In the genomic region with DNA sequence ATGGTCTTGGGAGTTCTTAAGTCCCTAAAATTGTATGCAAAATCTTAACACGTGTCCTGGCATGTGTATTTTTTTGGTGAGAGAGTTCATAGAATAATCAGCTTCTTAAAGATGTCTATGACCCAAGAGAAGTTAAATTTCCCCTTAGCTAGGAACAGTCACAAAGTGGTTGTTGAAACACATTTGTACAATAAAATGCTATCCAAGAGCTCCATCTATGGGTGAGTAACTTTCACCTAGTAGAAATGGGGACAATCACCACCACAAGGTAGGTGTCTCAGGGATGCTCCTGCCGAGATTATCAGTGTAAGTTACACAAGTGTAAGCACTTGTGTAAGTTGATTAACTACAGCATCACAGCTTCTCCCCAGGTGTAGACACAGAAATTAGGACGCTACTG, we compare ENCODE assay signal across 12 mouse cellular contexts.
A peak's percentile ranks its signal among the peaks of the same experiment; 100 is the strongest.
DNase-seq lines count a peak whose midpoint lies in the region; ATAC-seq and TF ChIP-seq lines count a peak whose summit lies in the region.
"Had no signal": no experiment of that assay in that cellular context is flagged by ENCODE, and none has a peak within 500 bp of the region (broad histone marks: within the 10 kb centered on the region; RNA-seq: fewer than 3 reads in every experiment).

No protein-coding gene starts in this region.

- TF ChIP-seq CTCF in hindbrain, postnatal 0 days (IDR thresholded peaks at IDR 0.05; ENCODE audit: low read depth), result peak; percentile 62
- TF ChIP-seq CTCF in midbrain, postnatal 0 days (IDR thresholded peaks at IDR 0.05), result peak; percentile 70

- peaks cover 12% of the 10 kb centered on the region; the same call in 1 of the 2 replicates for H3K36me3 ChIP-seq in hindbrain, postnatal 0 days (ENCODE audit: insufficient read depth, low read length)
- H3K36me3 ChIP-seq in hindbrain, embryonic 13.5 days, result peaks cover 41% of the 10 kb centered on the region
- peaks cover 19% of the 10 kb centered on the region for H3K36me3 ChIP-seq in midbrain, postnatal 0 days (ENCODE audit: insufficient read depth, low read length)
- peaks cover 43% of the 10 kb centered on the region for H3K36me3 ChIP-seq in midbrain, embryonic 13.5 days
- H3K36me3 ChIP-seq in intestine, embryonic 15.5 days, result peaks cover 13% of the 10 kb centered on the region; the same call in 1 of the 2 replicates

- no peak overlapping the region for H3K4me3 ChIP-seq in hindbrain, postnatal 0 days (ENCODE audit: low read length)
- no peak overlapping the region for H3K4me3 ChIP-seq in hindbrain, embryonic 13.5 days
- H3K4me3 ChIP-seq in midbrain, postnatal 0 days (ENCODE audit: low read depth, low read length), result no peak overlapping the region
- H3K4me3 ChIP-seq in midbrain, embryonic 13.5 days (replicated peaks), result no peak overlapping the region
- no peak overlapping the region for H3K4me3 ChIP-seq in intestine, embryonic 15.5 days (replicated peaks)
- H3K4me3 ChIP-seq: embryonic facial prominence, embryonic 12.5 days; midbrain, embryonic 15.5 days had no signal

- no peak overlapping the region for H3K4me2 ChIP-seq in hindbrain, postnatal 0 days (ENCODE audit: low read depth, low read length)
- no peak overlapping the region for H3K4me2 ChIP-seq in hindbrain, embryonic 13.5 days
- H3K4me2 ChIP-seq in midbrain, postnatal 0 days (ENCODE audit: low read depth, low read length, poor library complexity, severe bottlenecking), result no peak overlapping the region
- no peak overlapping the region for H3K4me2 ChIP-seq in midbrain, embryonic 13.5 days (replicated peaks)
- no peak overlapping the region for H3K4me2 ChIP-seq in intestine, embryonic 15.5 days (replicated peaks)
- H3K4me2 ChIP-seq: embryonic facial prominence, embryonic 12.5 days; midbrain, embryonic 15.5 days had no signal

- H3K9me3 ChIP-seq in hindbrain, postnatal 0 days (ENCODE audit: low read length), result no peaks in the 10 kb centered on the region
- no peaks in the 10 kb centered on the region for H3K9me3 ChIP-seq in hindbrain, embryonic 13.5 days
- no peaks in the 10 kb centered on the region for H3K9me3 ChIP-seq in midbrain, postnatal 0 days (ENCODE audit: low read length)
- no peaks in the 10 kb centered on the region for H3K9me3 ChIP-seq in midbrain, embryonic 13.5 days
- no peaks in the 10 kb centered on the region for H3K9me3 ChIP-seq in intestine, embryonic 15.5 days
- H3K9me3 ChIP-seq: embryonic facial prominence, embryonic 12.5 days; midbrain, embryonic 15.5 days had no signal

- WGBS in hindbrain, postnatal 0 days, result 69% methylated on average over 3 of the region's 3 CpGs
- WGBS in hindbrain, embryonic 13.5 days, result 78% methylated on average over 3 of the region's 3 CpGs
- 72% methylated on average over 3 of the region's 3 CpGs for WGBS in midbrain, postnatal 0 days
- whole genome bisulfite sequencing in midbrain, embryonic 13.5 days, result 76% methylated on average over 3 of the region's 3 CpGs
- WGBS in intestine, embryonic 15.5 days, result 63% methylated on average over 3 of the region's 3 CpGs

- no peak for ATAC-seq in hindbrain, postnatal 0 days
- ATAC-seq in hindbrain, embryonic 13.5 days (ENCODE audit: low FRiP score), result no peak
- ATAC-seq in midbrain, postnatal 0 days (ENCODE audit: low FRiP score), result no peak
- ATAC-seq in midbrain, embryonic 13.5 days, result no peak
- ATAC-seq in intestine, embryonic 15.5 days, result no peak
- ATAC-seq: midbrain, embryonic 15.5 days had no signal

- no peaks in the 10 kb centered on the region for H3K4me1 ChIP-seq in hindbrain, postnatal 0 days (ENCODE audit: insufficient read depth, low read length)
- no peaks in the 10 kb centered on the region for H3K4me1 ChIP-seq in hindbrain, embryonic 13.5 days (replicated peaks)
- H3K4me1 ChIP-seq in midbrain, postnatal 0 days (ENCODE audit: insufficient read depth, low read length), result no peaks in the 10 kb centered on the region
- no peaks in the 10 kb centered on the region for H3K4me1 ChIP-seq in midbrain, embryonic 13.5 days (replicated peaks)
- H3K4me1 ChIP-seq in intestine, embryonic 15.5 days (replicated peaks), result no peaks in the 10 kb centered on the region
- H3K4me1 ChIP-seq: midbrain, embryonic 15.5 days had no signal

- peak; percentile 67 for DNase-seq in hindbrain, postnatal 0 days (ENCODE audit: low spot score)
- peak; percentile 58 for DNase-seq in midbrain, postnatal 0 days (ENCODE audit: low spot score)
- peak; percentile 63 for DNase-seq in NIH3T3 (ENCODE audit: low read depth)
- DNase-seq in lung, postnatal 36 days, result peak; percentile 58
- no peak for DNase-seq in urinary bladder, postnatal 36 days (ENCODE audit: low spot score in 2 of 2)
- DNase-seq: gastrocnemius, postnatal 36 days; liver had no signal

- no peak overlapping the region for H3K9ac ChIP-seq in hindbrain, postnatal 0 days (replicated peaks; ENCODE audit: low read length)
- H3K9ac ChIP-seq in hindbrain, embryonic 13.5 days, result no peak overlapping the region
- H3K9ac ChIP-seq in midbrain, postnatal 0 days (replicated peaks; ENCODE audit: low read length, poor library complexity, severe bottlenecking), result no peak overlapping the region
- no peak overlapping the region for H3K9ac ChIP-seq in midbrain, embryonic 13.5 days (replicated peaks)
- H3K9ac ChIP-seq in intestine, embryonic 15.5 days, result no peak overlapping the region
- H3K9ac ChIP-seq: embryonic facial prominence, embryonic 12.5 days; midbrain, embryonic 15.5 days had no signal

- H3K27ac ChIP-seq in hindbrain, postnatal 0 days, result no peak overlapping the region
- H3K27ac ChIP-seq in hindbrain, embryonic 13.5 days, result no peak overlapping the region
- no peak overlapping the region for H3K27ac ChIP-seq in midbrain, postnatal 0 days (ENCODE audit: low read depth, low read length)
- H3K27ac ChIP-seq in midbrain, embryonic 13.5 days, result no peak overlapping the region
- H3K27ac ChIP-seq in intestine, embryonic 15.5 days, result no peak overlapping the region
- H3K27ac ChIP-seq: embryonic facial prominence, embryonic 12.5 days; midbrain, embryonic 15.5 days had no signal

- no peaks in the 10 kb centered on the region for H3K27me3 ChIP-seq in hindbrain, postnatal 0 days (ENCODE audit: insufficient read depth, low read length)
- H3K27me3 ChIP-seq in hindbrain, embryonic 13.5 days, result no peaks in the 10 kb centered on the region
- H3K27me3 ChIP-seq in midbrain, postnatal 0 days (ENCODE audit: insufficient read depth, low read length), result no peaks in the 10 kb centered on the region
- H3K27me3 ChIP-seq in midbrain, embryonic 13.5 days, result no peaks in the 10 kb centered on the region
- H3K27me3 ChIP-seq in intestine, embryonic 15.5 days (replicated peaks), result no peaks in the 10 kb centered on the region
- H3K27me3 ChIP-seq: embryonic facial prominence, embryonic 12.5 days; midbrain, embryonic 15.5 days had no signal

Comparison
In these comparisons a context has a peak if more than half of its experiments do, and no peak if none do; other contexts are left out.
1. DNase-seq: peak in hindbrain, postnatal 0 days (single experiment), midbrain, postnatal 0 days (single experiment), NIH3T3 (single experiment) and lung, postnatal 36 days (single experiment); none in urinary bladder, postnatal 36 days (0 of 2).